Mouse (Mus musculus): ENCODE data around the gene Naa80.

DNA sequence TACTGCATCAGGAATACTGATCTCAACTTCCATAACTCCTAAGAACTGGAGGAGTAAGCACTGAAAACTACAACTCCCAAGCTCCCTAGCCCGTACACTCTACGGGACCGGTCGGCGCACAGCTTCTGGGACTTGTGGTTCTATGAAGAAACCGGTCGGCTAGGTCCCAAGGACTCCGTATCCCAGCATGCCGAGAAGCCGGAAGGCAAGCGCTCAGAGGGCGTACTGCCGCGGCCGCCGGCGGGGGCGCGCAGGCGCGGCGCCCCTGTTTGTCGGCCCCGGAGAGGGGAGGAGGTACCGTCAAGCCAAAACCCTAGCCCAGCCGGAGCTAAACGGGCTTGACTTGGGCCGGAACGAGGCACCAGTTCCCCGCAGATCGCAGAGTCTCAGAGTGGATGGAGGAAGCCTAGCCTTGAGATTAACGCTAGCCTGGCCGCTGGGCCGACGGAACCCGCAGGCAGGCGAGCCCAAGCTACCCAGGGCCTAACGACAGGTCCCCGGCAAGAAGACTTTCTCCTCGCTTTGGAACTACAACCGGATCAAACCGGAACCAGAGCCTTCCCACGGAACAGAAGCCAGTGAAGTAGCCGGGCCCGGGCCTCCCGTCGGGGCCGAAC is 44.8 kb upstream of the Naa80 start, which contains the start of gene Tmem115:
- TF ChIP-seq CTCF (IDR thresholded peaks at IDR 0.05; ENCODE audit: insufficient read depth, low read depth, low read length) = 0 out of 2 replicates have a peak, but pooled peaks have one; percentile 19
- TF ChIP-seq POLR2A (IDR thresholded peaks at IDR 0.05; ENCODE audit: insufficient read depth, low read depth, low read length) = peak; percentile 72

Measured in olfactory bulb, adult 2 months (tissue).